Mouse (Mus musculus) thymus, adult 2 months (tissue): Measurements from ENCODE around the gene Bcam.

Experiments
- CTCF ChIP-seq: fragments of 200-500 bp; IDR thresholded peaks from 2 replicates; pipeline ENCODE4 v1.5.1; 2012; ENCODE audit warnings: mild to moderate bottlenecking, control low read depth, low read length, moderate library complexity, borderline replicate concordance; ENCODE audit not compliant: control insufficient read depth, poor library complexity, insufficient read depth; ENCODE audit errors: extremely low read depth
- POLR2A ChIP-seq: fragments of 200-500 bp; IDR thresholded peaks from 2 replicates; pipeline ENCODE4 v1.6.1; 2012; ENCODE audit warnings: mild to moderate bottlenecking, low read length, control low read depth, moderate library complexity; ENCODE audit not compliant: control insufficient read depth, poor library complexity, insufficient read depth; ENCODE audit errors: extremely low read depth

GRCm38 (mm10) chr7:19747420-19748218 is 23.2 kb downstream of the Bcam start:
- TF ChIP-seq CTCF, result no peak
- no peak for TF ChIP-seq POLR2A
